Mouse (Mus musculus) stomach, embryonic 14.5 days (tissue): ENCODE data around the gene Aldoart2. TPM values are rescaled to one million over a fixed set of nuclear protein-coding genes. Genes with fewer than 3 reads are reported as not detected.
A peak's percentile ranks its signal among the peaks of the same experiment; 100 is the strongest.
"Not testable (repeated sequence)": the region's sequence is repeated elsewhere in the genome, so short reads cannot be mapped to it uniquely, and the experiment has no call there.

Experiments
- ATAC-seq: fragments of 200-750 bp; cut with Nextera tagmentation; 2 replicates; pipeline ENCODE4 v1.8.0; 2017; ENCODE audit warnings: low read depth, moderate TSS enrichment; ENCODE audit not compliant: insufficient number of reproducible peaks, insufficient read depth, low FRiP score
- H3K27ac ChIP-seq: fragments of 300-500 bp; sonication (generic); 2 replicates; pipeline ENCODE4 v1.5.1; 2014; ENCODE audit warnings: mild to moderate bottlenecking, low read length, moderate library complexity, mixed read lengths
- H3K27me3 ChIP-seq: fragments of 300-500 bp; sonication (generic); 2 replicates; pipeline ENCODE4 v1.6.1; 2014; ENCODE audit warnings: low read length, control low read depth, mixed read lengths; ENCODE audit not compliant: control insufficient read depth, insufficient read depth
- H3K36me3 ChIP-seq: fragments of 300-500 bp; sonication (generic); 2 replicates; pipeline ENCODE4 v1.6.1; 2014; ENCODE audit warnings: mild to moderate bottlenecking, control low read depth, low read length, moderate library complexity, mixed read lengths; ENCODE audit not compliant: control insufficient read depth, insufficient read depth
- H3K4me1 ChIP-seq: fragments of 300-500 bp; sonication (generic); 2 replicates; pipeline ENCODE4 v1.6.1; 2014; ENCODE audit warnings: low read length, control low read depth, mixed read lengths; ENCODE audit not compliant: control insufficient read depth, insufficient read depth
- H3K4me2 ChIP-seq: fragments of 300-500 bp; sonication (generic); replicated peaks from 2 replicates; pipeline ENCODE4 v1.6.1; 2014; ENCODE audit warnings: low read depth, low read length, control low read depth
- H3K4me3 ChIP-seq: fragments of 300-500 bp; sonication (generic); 2 replicates; pipeline ENCODE4 v1.5.1; 2014; ENCODE audit warnings: low read depth, low read length, control low read depth
- H3K9ac ChIP-seq: fragments of 300-500 bp; sonication (generic); replicated peaks from 2 replicates; pipeline ENCODE4 v1.6.1; 2014; ENCODE audit warnings: low read depth, mild to moderate bottlenecking, control low read depth, low read length, moderate library complexity, mixed read lengths
- H3K9me3 ChIP-seq: fragments of 300-500 bp; sonication (generic); 2 replicates; pipeline ENCODE4 v1.6.1; 2016; ENCODE audit warnings: low read depth, low read length, control low read depth; ENCODE audit not compliant: control insufficient read depth
- WGBS: fragments of 180-500 bp; shearing (Covaris S2); extraction: QIAGEN DNeasy Blood & Tissue Kit; methylation state at CpG from one replicate; pipeline ENCODE4 v1.1.7; 2014; 5-methylcytosine and 5-hydroxymethylcytosine counted together
- polyA plus RNA-seq: library from polyadenylated mRNA; unstranded; fragments of >200 nt; fragmentation: Nextera tagmentation; extraction: Ambion mirVana; gene quantifications from 2 replicates; pipeline ENCODE4 v1.2.1, GENCODE M21; 2014

Gene Aldoart2
- polyA plus RNA-seq, 1 experiment from 2014 or later: not detected

GRCm38 (mm10) chr12:55569676-55570075 lies 4.6 kb downstream of the Aldoart2 start:
- WGBS: 51% methylated on average over 6 of the region's 6 CpGs
- no peak for ATAC-seq

GRCm38 (mm10) chr12:55570646-55571045 lies 5.6 kb downstream of the Aldoart2 start:
- 88% methylated on average over 9 of the region's 9 CpGs for WGBS
- H3K4me1 ChIP-seq: no peaks in the 10 kb centered on the region
- no peak for ATAC-seq
- H3K4me3 ChIP-seq: no peak overlapping the region
- no peaks in the 10 kb centered on the region for H3K9me3 ChIP-seq
- H3K36me3 ChIP-seq: no peaks in the 10 kb centered on the region
- no peaks in the 10 kb centered on the region for H3K27me3 ChIP-seq
- no peak overlapping the region for H3K9ac ChIP-seq
- H3K4me2 ChIP-seq: no peak overlapping the region
- H3K27ac ChIP-seq: no peak overlapping the region

More at GRCm38 (mm10) chr12:55569676-55570075, 4.6 kb downstream of the Aldoart2 start:
- H3K36me3 ChIP-seq: no peaks in the 10 kb centered on the region
- no peak overlapping the region for H3K27ac ChIP-seq
- no peak overlapping the region for H3K9ac ChIP-seq
- no peak overlapping the region for H3K4me2 ChIP-seq
- H3K27me3 ChIP-seq: no peaks in the 10 kb centered on the region
- H3K4me1 ChIP-seq: no peaks in the 10 kb centered on the region
- no peaks in the 10 kb centered on the region for H3K9me3 ChIP-seq
- no peak overlapping the region for H3K4me3 ChIP-seq

GRCm38 (mm10) chr12:55571181-55571580 lies 6.1 kb downstream of the Aldoart2 start:
- H3K36me3 ChIP-seq: no peaks in the 10 kb centered on the region
- no peak overlapping the region for H3K27ac ChIP-seq
- no peak overlapping the region for H3K9ac ChIP-seq
- H3K27me3 ChIP-seq: no peaks in the 10 kb centered on the region
- 80% methylated on average over 11 of the region's 11 CpGs for WGBS
- no peak for ATAC-seq
- no peak overlapping the region for H3K4me3 ChIP-seq
- H3K9me3 ChIP-seq: no peaks in the 10 kb centered on the region
- no peaks in the 10 kb centered on the region for H3K4me1 ChIP-seq
- H3K4me2 ChIP-seq: no peak overlapping the region

- WGBS: 83% methylated on average over 10 of the region's 10 CpGs
- no peak overlapping the region for H3K27ac ChIP-seq
Measured at GRCm38 (mm10) chr12:55571661-55572060, 6.6 kb downstream of the Aldoart2 start.

GRCm38 (mm10) chr12:55573089-55573488 lies 8.1 kb downstream of the Aldoart2 start:
- no peaks in the 10 kb centered on the region for H3K27me3 ChIP-seq
- no peak overlapping the region for H3K4me2 ChIP-seq
- ATAC-seq: no peak
- H3K4me3 ChIP-seq: no peak overlapping the region
- no peaks in the 10 kb centered on the region for H3K4me1 ChIP-seq
- no peak overlapping the region for H3K27ac ChIP-seq
- no peak overlapping the region for H3K9ac ChIP-seq
- H3K9me3 ChIP-seq: no peaks in the 10 kb centered on the region
- no peaks in the 10 kb centered on the region for H3K36me3 ChIP-seq

More at GRCm38 (mm10) chr12:55571661-55572060, 6.6 kb downstream of the Aldoart2 start:
- Histone ChIP-seq H3K27me3 (no peaks in the 10 kb centered on the region), H3K4me3 (no peak overlapping the region), H3K36me3 (no peaks in the 10 kb centered on the region), H3K4me2 (no peak overlapping the region), H3K4me1 (no peaks in the 10 kb centered on the region), H3K9ac (no peak overlapping the region), H3K9me3 (no peaks in the 10 kb centered on the region)
- no peak for ATAC-seq

- ATAC-seq: no peak
- WGBS: 7% methylated on average over 6 of the region's 6 CpGs
- Histone ChIP-seq H3K27ac (no peak overlapping the region), H3K36me3 (no peaks in the 10 kb centered on the region), H3K27me3 (no peaks in the 10 kb centered on the region), H3K4me1 (no peaks in the 10 kb centered on the region), H3K4me3 (no peak overlapping the region), H3K9ac (no peak overlapping the region), H3K4me2 (no peak overlapping the region), H3K9me3 (no peaks in the 10 kb centered on the region)
Measured at GRCm38 (mm10) chr12:55573794-55574193, 8.8 kb downstream of the Aldoart2 start.

- H3K27me3 ChIP-seq, H3K36me3 ChIP-seq, H3K4me2 ChIP-seq, H3K4me3 ChIP-seq, H3K4me1 ChIP-seq, H3K27ac ChIP-seq, H3K9ac ChIP-seq, ATAC-seq, H3K9me3 ChIP-seq: not testable (repeated sequence)
- 62% methylated on average over 9 of the region's 9 CpGs for WGBS
Measured at GRCm38 (mm10) chr12:55586936-55587335, 21.9 kb downstream of the Aldoart2 start.

GRCm38 (mm10) chr12:55598537-55598886 lies 33.5 kb downstream of the Aldoart2 start:
- 9% methylated on average over 7 of the region's 7 CpGs for WGBS
- peaks cover 38% of the 10 kb centered on the region for H3K27me3 ChIP-seq
- no peak for ATAC-seq

GRCm38 (mm10) chr12:55598887-55599561 lies 34.0 kb downstream of the Aldoart2 start, which contains the start of gene Insm2:
Insm2 (plus strand) TSS chr12:55599427.
- Histone ChIP-seq H3K9ac (no peak within 1 kb of the TSS), H3K9me3 (no peaks in the 10 kb centered on the region; the same call in 1 of the 2 replicates), H3K4me1 (peaks cover 14% of the 10 kb centered on the region; the same call in 1 of the 2 replicates), H3K4me3 (peak within 1 kb of the TSS; percentile 40), H3K27me3 (peaks cover 38% of the 10 kb centered on the region), H3K27ac (no peak within 1 kb of the TSS), H3K36me3 (no peaks in the 10 kb centered on the region), H3K4me2 (peak within 1 kb of the TSS; percentile 81)
- 2% methylated on average over 75 of the region's 77 CpGs for WGBS
- peak; percentile 74; the same call in 1 of the 2 replicates for ATAC-seq

More at GRCm38 (mm10) chr12:55598537-55598886, 33.5 kb downstream of the Aldoart2 start:
- Histone ChIP-seq H3K9ac (no peak overlapping the region), H3K27ac (no peak overlapping the region), H3K36me3 (no peaks in the 10 kb centered on the region), H3K4me3 (peak overlapping the region; percentile 40), H3K9me3 (no peaks in the 10 kb centered on the region; the same call in 1 of the 2 replicates), H3K4me2 (peak overlapping the region; percentile 81), H3K4me1 (peaks cover 14% of the 10 kb centered on the region; the same call in 1 of the 2 replicates)
